Mouse (Mus musculus) G1E (cell line): ENCODE measurements around the gene Prom1. TPM values are rescaled to one million over a fixed set of nuclear protein-coding genes. Genes with fewer than 3 reads are reported as not detected.

Experiments used
- ATAC-seq: 2 replicates; pipeline ENCODE4 v1.8.0; 2016; ENCODE audit warnings: mild to moderate bottlenecking; ENCODE audit not compliant: insufficient number of reproducible peaks, poor library complexity, low FRiP score, severe bottlenecking; ENCODE audit errors: extremely low read depth
- DNase-seq: peaks from one replicate; pipeline ENCODE4 v3.0.0; 2012; ENCODE audit warnings: low spot score
- H3K27me3 ChIP-seq: 2 replicates; pipeline ENCODE4 v1.6.1; 2012; ENCODE audit warnings: mild to moderate bottlenecking, low read length, inconsistent platforms; ENCODE audit not compliant: insufficient read depth
- H3K36me3 ChIP-seq: replicated peaks from 2 replicates; pipeline ENCODE3; 2012; ENCODE audit warnings: mild to moderate bottlenecking, inconsistent platforms
- H3K4me1 ChIP-seq: 2 replicates; pipeline ENCODE4 v1.6.1; 2012; ENCODE audit warnings: low read depth, low read length, inconsistent platforms, mixed read lengths; ENCODE audit not compliant: insufficient read depth
- H3K4me3 ChIP-seq: 2 replicates; pipeline ENCODE4 v1.5.1; 2012; ENCODE audit warnings: low read depth, mild to moderate bottlenecking, inconsistent platforms, low read length, moderate library complexity, mixed read lengths
- H3K9me3 ChIP-seq: replicated peaks from 2 replicates; pipeline ENCODE4 v1.6.1; 2012; ENCODE audit warnings: inconsistent platforms
- CTCF ChIP-seq: IDR thresholded peaks from 2 replicates; pipeline ENCODE4 v1.5.1; 2012; ENCODE audit warnings: low read depth, low read length, inconsistent platforms, mixed read lengths
- GATA1 ChIP-seq: IDR thresholded peaks from 2 replicates; pipeline ENCODE4 v1.6.1; 2012; ENCODE audit warnings: borderline replicate concordance, low read length, inconsistent platforms, mixed read lengths
- GATA2 ChIP-seq: IDR thresholded peaks from 2 replicates; pipeline ENCODE4 v1.6.1; 2012; ENCODE audit warnings: low read depth, low read length, inconsistent platforms, borderline replicate concordance
- POLR2AphosphoS5 ChIP-seq: IDR thresholded peaks from 2 replicates; pipeline ENCODE4 v1.6.1; 2012; ENCODE audit warnings: low read depth, low read length, inconsistent platforms; ENCODE audit not compliant: insufficient replicate concordance
- TAL1 ChIP-seq: conservative IDR thresholded peaks from 2 replicates; pipeline ENCODE4 v1.6.1; 2012; ENCODE audit warnings: low read depth, low read length, inconsistent platforms, mixed read lengths
- polyA plus RNA-seq: library from polyadenylated mRNA; stranded (reverse); fragments of >175 nt; gene quantifications from 2 replicates; pipeline ENCODE4 v1.2.3, GENCODE M21; 2012
- total RNA-seq, 2 experiments: library from RNA; stranded (forward) in 1 of 2; stranded (reverse) in 1 of 2; fragments of 200-1000 nt in 1 of 2; fragments of >200 nt in 1 of 2; fragmentation: Nextera tagmentation in 1 of 2; gene quantifications; 2 replicates each; pipeline ENCODE4 v1.2.3; 2014 to 2017

Prom1 gene
- total and polyA plus RNA-seq, 3 experiments = 0.33 TPM; not detected in 2

GRCm38 (mm10) chr5:44041056-44041455 lies 60.8 kb downstream of the Prom1 start:
- Histone ChIP-seq H3K4me1 (no peaks in the 10 kb centered on the region), H3K4me3 (no peak overlapping the region), H3K9me3 (no peaks in the 10 kb centered on the region), H3K36me3 (no peaks in the 10 kb centered on the region), H3K27me3 (peaks cover 6% of the 10 kb centered on the region)
- TF ChIP-seq TAL1 = no peak
- TF ChIP-seq GATA1 = no peak
- no peak for TF ChIP-seq CTCF
- no peak for TF ChIP-seq POLR2AphosphoS5
- no peak for TF ChIP-seq GATA2
- ATAC-seq (no peak), DNase-seq (no peak)

- ATAC-seq = no peak
- Histone ChIP-seq H3K9me3 (no peaks in the 10 kb centered on the region), H3K27me3 (no peaks in the 10 kb centered on the region; the same call in none of the 2 replicates), H3K36me3 (no peaks in the 10 kb centered on the region), H3K4me3 (no peak overlapping the region), H3K4me1 (no peaks in the 10 kb centered on the region)
- DNase-seq = no peak
- no peak for TF ChIP-seq TAL1
- TF ChIP-seq GATA2 = no peak
- TF ChIP-seq POLR2AphosphoS5 = no peak
- no peak for TF ChIP-seq CTCF
- TF ChIP-seq GATA1 = no peak
Measured at GRCm38 (mm10) chr5:43998295-43998989, 103.4 kb downstream of the Prom1 start.

GRCm38 (mm10) chr5:43997626-43998025 lies 104.2 kb downstream of the Prom1 start:
- DNase-seq (no peak), ATAC-seq (no peak)
- H3K4me3 ChIP-seq = no peak overlapping the region
- no peaks in the 10 kb centered on the region for H3K36me3 ChIP-seq
- H3K4me1 ChIP-seq = no peaks in the 10 kb centered on the region
- H3K27me3 ChIP-seq = peaks cover 2% of the 10 kb centered on the region
- TF ChIP-seq TAL1 (no peak), GATA1 (no peak), POLR2AphosphoS5 (no peak), CTCF (no peak), GATA2 (no peak)
- H3K9me3 ChIP-seq = no peaks in the 10 kb centered on the region

- TF ChIP-seq POLR2AphosphoS5 (no peak), GATA2 (no peak), GATA1 (no peak), TAL1 (no peak), CTCF (no peak)
- H3K9me3 ChIP-seq = no peaks in the 10 kb centered on the region
- DNase-seq = no peak
- no peak for ATAC-seq
- H3K36me3 ChIP-seq = no peaks in the 10 kb centered on the region
- no peaks in the 10 kb centered on the region for H3K4me1 ChIP-seq
- H3K4me3 ChIP-seq = no peak overlapping the region
- peaks cover 2% of the 10 kb centered on the region for H3K27me3 ChIP-seq
Measured at GRCm38 (mm10) chr5:43996162-43996561, 105.7 kb downstream of the Prom1 start.

GRCm38 (mm10) chr5:43994981-43995380 lies 106.9 kb downstream of the Prom1 start:
- no peak for TF ChIP-seq GATA1
- no peak for TF ChIP-seq TAL1
- TF ChIP-seq GATA2 = no peak
- TF ChIP-seq POLR2AphosphoS5 = no peak
- no peak for TF ChIP-seq CTCF
- Histone ChIP-seq H3K36me3 (no peaks in the 10 kb centered on the region), H3K4me1 (no peaks in the 10 kb centered on the region), H3K9me3 (no peaks in the 10 kb centered on the region), H3K4me3 (no peak overlapping the region), H3K27me3 (peaks cover 6% of the 10 kb centered on the region)
- DNase-seq (no peak), ATAC-seq (no peak)

- TF ChIP-seq POLR2AphosphoS5 (no peak), GATA1 (no peak), TAL1 (no peak), CTCF (no peak), GATA2 (no peak)
- H3K4me1 ChIP-seq = no peaks in the 10 kb centered on the region
- no peak overlapping the region for H3K4me3 ChIP-seq
- H3K27me3 ChIP-seq = peaks cover 6% of the 10 kb centered on the region
- ATAC-seq (no peak), DNase-seq (no peak)
- no peaks in the 10 kb centered on the region for H3K9me3 ChIP-seq
- no peaks in the 10 kb centered on the region for H3K36me3 ChIP-seq
Measured at GRCm38 (mm10) chr5:43990316-43990715, 111.5 kb downstream of the Prom1 start.
